Mouse (Mus musculus) MEL (cell line): ENCODE measurements around the gene Gm49387. TPM values are rescaled to one million over a fixed set of nuclear protein-coding genes. Genes with fewer than 3 reads are reported as not detected.

Experiments
- DNase-seq: peaks from one replicate; pipeline ENCODE4 v3.0.0; 2011; ENCODE audit warnings: low read depth, low spot score
- H3K27ac ChIP-seq: 2 replicates; pipeline ENCODE4 v1.5.1; 2012; ENCODE audit warnings: low read depth, mild to moderate bottlenecking, control low read depth, low read length, moderate library complexity; ENCODE audit not compliant: control insufficient read depth
- H3K27me3 ChIP-seq, 2 experiments: fragments of 150-350 bp in 1 of 2; sonication (generic) in 1 of 2; 2 replicates each; pipeline ENCODE4 v1.6.1; 2012; ENCODE audit warnings: low read length in 2 of 2, mild to moderate bottlenecking in 2 of 2, improper control_type of control experiment in 1 of 2, moderate library complexity in 1 of 2; ENCODE audit not compliant: insufficient read depth in 2 of 2, control insufficient read depth in 1 of 2
- H3K36me3 ChIP-seq, 2 experiments: 2 replicates each; pipeline ENCODE4 v1.6.1; 2012 to 2014; ENCODE audit warnings: low read length in 2 of 2, improper control_type of control experiment in 1 of 2, inconsistent platforms in 1 of 2, mild to moderate bottlenecking in 1 of 2; ENCODE audit not compliant: insufficient read depth in 2 of 2, control insufficient read depth in 1 of 2
- H3K4me1 ChIP-seq, 2 experiments: fragments of 150-350 bp in 1 of 2; sonication (generic) in 1 of 2; 2 replicates each; pipeline ENCODE4 v1.6.1; 2012; ENCODE audit warnings: low read length in 2 of 2, improper control_type of control experiment in 1 of 2, mild to moderate bottlenecking in 1 of 2; ENCODE audit not compliant: insufficient read depth in 2 of 2, control insufficient read depth in 1 of 2
- H3K4me3 ChIP-seq, 2 experiments: fragments of 150-350 bp in 1 of 2; sonication (generic) in 1 of 2; 2 replicates each; pipeline ENCODE4 v1.5.1; 2012; ENCODE audit warnings: low read depth in 2 of 2, low read length in 2 of 2, mild to moderate bottlenecking in 2 of 2, moderate library complexity in 2 of 2, control low read depth in 1 of 2, improper control_type of control experiment in 1 of 2; ENCODE audit not compliant: control insufficient read depth in 1 of 2, insufficient read depth in 1 of 2
- H3K79me2 ChIP-seq: 2 replicates; pipeline ENCODE4 v1.6.1; 2012; ENCODE audit warnings: mild to moderate bottlenecking, low read length, moderate library complexity; ENCODE audit not compliant: control insufficient read depth, poor library complexity, insufficient read depth
- H3K9ac ChIP-seq: 2 replicates; pipeline ENCODE4 v1.6.1; 2012; ENCODE audit warnings: low read depth, mild to moderate bottlenecking, control low read depth, low read length, moderate library complexity; ENCODE audit not compliant: control insufficient read depth, poor library complexity, severe bottlenecking
- H3K9me3 ChIP-seq: fragments of 150-350 bp; sonication (generic); replicated peaks from 2 replicates; pipeline ENCODE4 v1.6.1; 2012; ENCODE audit warnings: mild to moderate bottlenecking, low read length, improper control_type of control experiment, moderate library complexity; ENCODE audit not compliant: insufficient read depth
- BHLHE40 ChIP-seq: IDR thresholded peaks from 2 replicates; pipeline ENCODE4 v1.6.1; 2012; ENCODE audit warnings: low read depth, mild to moderate bottlenecking, inconsistent platforms, low read length, improper control_type of control experiment, borderline replicate concordance
- CHD2 ChIP-seq: IDR thresholded peaks from 2 replicates; pipeline ENCODE4 v1.6.1; 2011; ENCODE audit warnings: low read length, improper control_type of control experiment
- ELF1 ChIP-seq: IDR thresholded peaks from 2 replicates; pipeline ENCODE4 v1.6.1; 2014; ENCODE audit warnings: low read depth, mild to moderate bottlenecking, inconsistent platforms, low read length, improper control_type of control experiment, moderate library complexity
- ETS1 ChIP-seq: IDR thresholded peaks from 2 replicates; pipeline ENCODE4 v1.6.1; 2012; ENCODE audit warnings: low read depth, mild to moderate bottlenecking, inconsistent platforms, low read length, improper control_type of control experiment, moderate library complexity
- GATA1 ChIP-seq: IDR thresholded peaks from 2 replicates; pipeline ENCODE4 v1.6.1; 2011; ENCODE audit warnings: low read depth, low read length, improper control_type of control experiment
- HCFC1 ChIP-seq: IDR thresholded peaks from 2 replicates; pipeline ENCODE4 v1.6.1; 2012; ENCODE audit warnings: low read depth, mild to moderate bottlenecking, inconsistent platforms, low read length, improper control_type of control experiment, moderate library complexity
- MAFK ChIP-seq: IDR thresholded peaks from 2 replicates; pipeline ENCODE4 v1.6.1; 2011; ENCODE audit warnings: low read depth, mild to moderate bottlenecking, low read length, improper control_type of control experiment, borderline replicate concordance
- MAX ChIP-seq: IDR thresholded peaks from 2 replicates; pipeline ENCODE4 v1.6.1; 2011; ENCODE audit warnings: low read length, improper control_type of control experiment
- MXI1 ChIP-seq: IDR thresholded peaks from 2 replicates; pipeline ENCODE4 v1.6.1; 2011; ENCODE audit warnings: mild to moderate bottlenecking, low read depth, low read length, improper control_type of control experiment
- MYC ChIP-seq: IDR thresholded peaks from 2 replicates; pipeline ENCODE4 v1.6.1; 2011; ENCODE audit warnings: low read depth, mild to moderate bottlenecking, low read length, improper control_type of control experiment, moderate library complexity
- NELFE ChIP-seq: IDR thresholded peaks from 2 replicates; pipeline ENCODE4 v1.6.1; 2011; ENCODE audit warnings: low read depth, low read length, improper control_type of control experiment
- POLR2A ChIP-seq, 2 experiments: IDR thresholded peaks; 2 replicates each; pipeline ENCODE4 v1.6.1; 2011 to 2012; ENCODE audit warnings: low read length in 2 of 2, mild to moderate bottlenecking in 2 of 2, control low read depth in 1 of 2, improper control_type of control experiment in 1 of 2, low read depth in 1 of 2, moderate library complexity in 1 of 2; ENCODE audit not compliant: control insufficient read depth in 1 of 2, insufficient read depth in 1 of 2, poor library complexity in 1 of 2
- POLR2AphosphoS5 ChIP-seq: IDR thresholded peaks from 2 replicates; pipeline ENCODE4 v1.6.1; 2012; ENCODE audit warnings: low read depth, borderline replicate concordance, mild to moderate bottlenecking, inconsistent platforms, low read length, moderate library complexity, mixed read lengths
- RAD21 ChIP-seq: IDR thresholded peaks from 2 replicates; pipeline ENCODE4 v1.6.1; 2011; ENCODE audit warnings: mild to moderate bottlenecking, low read depth, low read length, improper control_type of control experiment
- SIN3A ChIP-seq: IDR thresholded peaks from 2 replicates; pipeline ENCODE4 v1.6.1; 2012; ENCODE audit warnings: low read length, improper control_type of control experiment, inconsistent platforms
- SMC3 ChIP-seq: IDR thresholded peaks from 2 replicates; pipeline ENCODE4 v1.6.1; 2011; ENCODE audit warnings: low read depth, low read length, improper control_type of control experiment
- TAL1 ChIP-seq: IDR thresholded peaks from 2 replicates; pipeline ENCODE4 v1.6.1; 2012; ENCODE audit warnings: mild to moderate bottlenecking, inconsistent platforms, low read length, moderate library complexity, mixed read lengths
- TBP ChIP-seq: IDR thresholded peaks from 2 replicates; pipeline ENCODE4 v1.8.0; 2011; ENCODE audit warnings: low read depth, low read length, improper control_type of control experiment
- UBTF ChIP-seq: IDR thresholded peaks from 2 replicates; pipeline ENCODE4 v1.6.1; 2012; ENCODE audit warnings: low read depth, mild to moderate bottlenecking, inconsistent platforms, low read length, improper control_type of control experiment, moderate library complexity, borderline replicate concordance; ENCODE audit not compliant: insufficient read depth
- USF1 ChIP-seq: IDR thresholded peaks from 2 replicates; pipeline ENCODE4 v1.6.1; 2014; ENCODE audit warnings: low read depth, mild to moderate bottlenecking, inconsistent platforms, low read length, improper control_type of control experiment, moderate library complexity
- ZC3H11A ChIP-seq: IDR thresholded peaks from 2 replicates; pipeline ENCODE4 v1.6.1; 2012; ENCODE audit warnings: low read depth, mild to moderate bottlenecking, inconsistent platforms, low read length, improper control_type of control experiment
- ZKSCAN1 ChIP-seq: IDR thresholded peaks from 2 replicates; pipeline ENCODE4 v1.6.1; 2012; ENCODE audit warnings: low read depth, mild to moderate bottlenecking, inconsistent platforms, low read length, improper control_type of control experiment, moderate library complexity
- polyA plus RNA-seq, 2 experiments: library from polyadenylated mRNA; stranded (reverse) in 1 of 2; unstranded in 1 of 2; fragments of >175 nt in 1 of 2; fragments of >200 nt in 1 of 2; gene quantifications; 2 replicates each; pipeline versions ENCODE4 v1.2.1 to v1.2.4; 2012; ENCODE audit warnings: low replicate concordance in 2 of 2, low read depth in 1 of 2; ENCODE audit not compliant: insufficient read length in 2 of 2, insufficient read depth in 1 of 2, missing spikeins in 1 of 2
- total RNA-seq: library from RNA; depleted of rRNA; stranded (reverse); fragments of 300-350 nt; gene quantifications from 2 replicates; pipeline ENCODE4 v1.2.3, GENCODE M21; 2012

The Gm49387 gene
- total and polyA plus RNA-seq, 3 experiments: 0.14 TPM; not detected in 2

DNA sequence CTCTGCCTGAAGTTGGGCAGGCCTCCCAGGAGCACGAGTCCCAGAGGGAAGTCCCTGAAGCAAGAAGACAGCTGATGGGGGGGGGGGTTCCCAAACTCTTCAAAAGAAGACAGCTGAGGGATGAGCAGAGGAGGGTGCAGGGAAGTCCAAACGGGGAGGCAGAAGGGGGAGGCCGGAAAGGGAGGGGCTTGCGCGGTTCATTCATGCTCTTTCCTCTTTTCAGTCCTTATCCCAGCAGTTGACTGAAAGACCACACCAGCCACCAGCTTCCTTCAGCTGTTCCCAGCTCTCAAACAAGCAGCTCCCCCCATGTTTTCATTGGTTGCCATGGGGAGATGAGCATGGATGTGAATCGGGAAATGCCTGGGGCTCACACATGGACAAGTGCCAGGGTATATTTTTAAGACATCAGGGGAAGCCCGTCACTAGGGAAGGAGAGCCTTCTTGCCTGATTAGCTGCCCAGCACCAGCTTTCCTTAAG lies 71.5 kb downstream of the Gm49387 start:
- TF ChIP-seq NELFE (0 out of 2 replicates have a peak, but pooled peaks have one; percentile 17), ETS1 (peak; percentile 50; the same call in 1 of the 2 replicates), POLR2A (IDR thresholded peaks at IDR 0.05; ENCODE audit: control insufficient read depth in 1 of 2, insufficient read depth in 1 of 2, low read depth in 1 of 2, low read length in 2 of 2, poor library complexity in 1 of 2) (peak in 1 of 2 experiments; percentile 50; a peak in 2 of 4 replicates), TBP (no peak)
- H3K9ac ChIP-seq: peak overlapping the region; percentile 17; the same call in 1 of the 2 replicates
- no peaks in the 10 kb centered on the region; a peak in 1 of 4 replicates for H3K27me3 ChIP-seq
- peaks cover 0 to 17% of the 10 kb centered on the region in 2 experiments; a peak in 2 of 4 replicates for H3K36me3 ChIP-seq
- H3K27ac ChIP-seq: peak overlapping the region; percentile 67
- H3K9me3 ChIP-seq: no peaks in the 10 kb centered on the region
- DNase-seq: peak; percentile 76
- H3K79me2 ChIP-seq: no peaks in the 10 kb centered on the region
- H3K4me1 ChIP-seq: peaks cover 13 to 35% of the 10 kb centered on the region in 2 experiments
- H3K4me3 ChIP-seq: peak overlapping the region; percentile 4 to 6; a peak in 3 of 4 replicates

DNA sequence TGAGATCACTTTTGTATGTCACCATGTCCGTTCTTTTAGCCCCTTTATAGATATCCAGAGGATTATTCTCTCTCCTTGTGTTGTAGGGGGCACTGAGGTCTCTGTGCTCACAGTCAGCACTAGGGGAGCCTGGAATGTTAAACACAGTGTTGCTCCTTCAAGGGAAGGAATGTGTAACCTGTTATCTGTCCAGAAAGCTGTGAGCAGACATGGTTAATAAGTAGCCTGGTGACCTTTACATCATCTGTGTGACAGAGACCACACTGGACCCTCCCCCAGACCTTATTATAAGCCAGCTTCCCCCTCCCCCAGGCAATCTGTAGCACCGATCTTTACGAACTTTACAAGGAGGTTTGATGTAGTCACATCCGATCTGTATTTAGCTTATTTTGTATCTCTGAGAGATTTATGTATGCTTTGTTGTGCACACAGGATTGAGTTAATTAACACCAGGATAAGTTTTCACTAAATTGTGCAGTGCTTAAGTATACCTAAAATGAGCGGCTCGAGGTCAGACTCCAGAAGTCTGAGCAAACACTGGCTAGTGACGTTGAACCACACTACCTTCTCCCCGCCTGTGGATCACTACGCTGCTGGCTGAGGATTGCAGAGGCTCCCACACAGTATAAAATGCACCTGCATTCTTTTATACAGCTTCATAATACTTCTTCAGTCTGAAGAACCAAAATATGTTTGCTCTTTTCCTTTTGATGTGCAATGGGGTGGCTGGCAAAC lies 75.0 kb downstream of the Gm49387 start:
- Histone ChIP-seq H3K9ac (no peak overlapping the region), H3K79me2 (no peaks in the 10 kb centered on the region), H3K27ac (no peak overlapping the region), H3K4me3 (no peak overlapping the region), H3K27me3 (no peaks in the 10 kb centered on the region; a peak in 1 of 4 replicates), H3K9me3 (no peaks in the 10 kb centered on the region), H3K4me1 (peaks cover 8 to 25% of the 10 kb centered on the region in 2 experiments), H3K36me3 (peaks cover 0 to 13% of the 10 kb centered on the region in 2 experiments; a peak in 2 of 4 replicates)
- no peak for DNase-seq
- TF ChIP-seq HCFC1 (no peak), TAL1 (no peak), RAD21 (no peak), ZC3H11A (no peak), BHLHE40 (no peak), GATA1 (no peak), SIN3A (no peak), CHD2 (no peak), SMC3 (no peak), ZKSCAN1 (no peak), ELF1 (no peak), USF1 (no peak), UBTF (no peak), MAFK (no peak), POLR2AphosphoS5 (no peak), MYC (no peak), MXI1 (no peak), MAX (no peak)
